Mouse (Mus musculus) midbrain, embryonic 12.5 days (tissue): ENCODE data around the gene Plek. TPM values are rescaled to one million over a fixed set of nuclear protein-coding genes. Genes with fewer than 3 reads are reported as not detected.
"Not testable (repeated sequence)": the region's sequence is repeated elsewhere in the genome, so short reads cannot be mapped to it uniquely, and the experiment has no call there.

ENCODE experiments used
- ATAC-seq: fragments of 200-750 bp; cut with Nextera tagmentation; 2 replicates; pipeline ENCODE4 v1.8.0; 2017; ENCODE audit warnings: low read depth, moderate TSS enrichment, moderate library complexity; ENCODE audit not compliant: low FRiP score
- H3K27ac ChIP-seq: fragments of 300-500 bp; sonication (generic); replicated peaks from 2 replicates; pipeline ENCODE4 v1.5.1; 2016; ENCODE audit warnings: mild to moderate bottlenecking
- H3K27me3 ChIP-seq: fragments of 300-500 bp; sonication (generic); 2 replicates; pipeline ENCODE4 v1.6.1; 2016; ENCODE audit warnings: mild to moderate bottlenecking
- H3K36me3 ChIP-seq: fragments of 300-500 bp; sonication (generic); 2 replicates; pipeline ENCODE4 v1.6.1; 2016
- H3K4me1 ChIP-seq: fragments of 300-500 bp; sonication (generic); 2 replicates; pipeline ENCODE4 v1.6.1; 2016
- H3K4me2 ChIP-seq: fragments of 300-500 bp; sonication (generic); replicated peaks from 2 replicates; pipeline ENCODE4 v1.6.1; 2016; ENCODE audit warnings: mild to moderate bottlenecking, moderate library complexity
- H3K4me3 ChIP-seq: fragments of 300-500 bp; sonication (generic); 2 replicates; pipeline ENCODE4 v1.5.1; 2016; ENCODE audit warnings: mild to moderate bottlenecking
- H3K9ac ChIP-seq: fragments of 300-500 bp; sonication (generic); replicated peaks from 2 replicates; pipeline ENCODE4 v1.6.1; 2016; ENCODE audit warnings: mild to moderate bottlenecking, moderate library complexity
- H3K9me3 ChIP-seq: fragments of 300-500 bp; sonication (generic); 2 replicates; pipeline ENCODE4 v1.6.1; 2016; ENCODE audit warnings: mild to moderate bottlenecking
- WGBS: fragments of 180-500 bp; shearing (Covaris S2); methylation state at CpG from one replicate; pipeline ENCODE4 v1.1.7; 2016; 5-methylcytosine and 5-hydroxymethylcytosine counted together
- polyA plus RNA-seq: library from polyadenylated mRNA; unstranded; fragments of >200 nt; fragmentation: Nextera tagmentation; extraction: Ambion mirVana; gene quantifications from 2 replicates; pipeline ENCODE4 v1.2.1, GENCODE M21; 2016

Gene Plek
- polyA plus RNA-seq, 1 experiment from 2014 or later: 3.9 TPM

GRCm38 (mm10) chr11:17019328-17019727 is 32.9 kb downstream of the Plek start:
- 83% methylated on average over 7 of the region's 7 CpGs for WGBS
- no peak for ATAC-seq
- Histone ChIP-seq H3K27ac (no peak overlapping the region), H3K4me2 (no peak overlapping the region), H3K4me3 (no peak overlapping the region), H3K9me3 (peaks cover 8% of the 10 kb centered on the region), H3K9ac (no peak overlapping the region), H3K36me3 (no peaks in the 10 kb centered on the region), H3K27me3 (no peaks in the 10 kb centered on the region), H3K4me1 (no peaks in the 10 kb centered on the region)

DNA sequence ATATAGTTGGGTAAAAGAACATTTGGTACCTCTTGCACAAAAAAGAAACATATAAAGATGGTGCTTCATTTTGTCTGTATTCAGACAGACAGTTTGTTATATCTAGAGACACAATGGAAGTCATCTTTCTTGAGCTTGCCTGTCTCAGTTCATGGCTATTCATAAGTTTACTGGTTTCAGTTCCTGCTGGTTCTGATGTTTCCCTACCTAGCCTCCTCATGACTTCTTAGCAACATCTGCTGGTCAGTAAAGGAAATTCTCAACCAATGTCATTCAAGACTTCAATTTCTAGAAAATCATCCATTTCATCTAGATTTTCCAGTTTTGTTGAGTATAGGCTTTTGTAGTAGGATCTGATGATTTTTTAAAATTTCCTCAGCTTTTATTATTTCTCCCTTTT is 39.2 kb downstream of the Plek start:
- no peak overlapping the region for H3K4me3 ChIP-seq
- H3K9ac ChIP-seq: no peak overlapping the region
- H3K27me3 ChIP-seq: no peaks in the 10 kb centered on the region
- no peak for ATAC-seq
- no peaks in the 10 kb centered on the region for H3K9me3 ChIP-seq
- H3K4me1 ChIP-seq: no peaks in the 10 kb centered on the region
- no peaks in the 10 kb centered on the region for H3K36me3 ChIP-seq
- no peak overlapping the region for H3K27ac ChIP-seq
- no peak overlapping the region for H3K4me2 ChIP-seq

DNA sequence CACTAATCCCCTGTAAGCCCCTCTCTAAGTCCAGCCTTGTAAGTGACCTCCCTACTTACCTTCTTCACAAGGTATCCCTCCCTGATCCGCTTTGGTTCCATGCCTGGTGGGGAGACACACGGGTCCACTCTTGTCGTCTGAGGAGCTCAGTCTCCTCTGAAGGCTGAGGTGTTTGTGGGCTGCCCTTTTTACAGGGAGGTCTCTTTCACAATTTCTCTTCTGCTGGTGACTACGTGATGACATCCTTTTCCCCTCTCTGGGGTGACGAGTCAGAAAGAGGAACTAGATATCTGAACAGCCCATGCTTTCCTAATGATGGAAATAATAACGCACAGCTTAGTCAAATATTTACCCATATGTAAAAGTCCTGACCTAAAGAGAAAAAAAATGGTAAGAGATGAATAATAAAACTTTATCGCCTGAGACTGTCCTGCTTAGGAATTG is 43.7 kb downstream of the Plek start:
- WGBS: 74% methylated on average over 7 of the region's 7 CpGs
- no peaks in the 10 kb centered on the region for H3K27me3 ChIP-seq
- no peaks in the 10 kb centered on the region for H3K9me3 ChIP-seq
- H3K4me3 ChIP-seq: no peak overlapping the region
- H3K4me2 ChIP-seq: no peak overlapping the region
- H3K9ac ChIP-seq: no peak overlapping the region
- ATAC-seq: no peak
- H3K36me3 ChIP-seq: no peaks in the 10 kb centered on the region
- H3K4me1 ChIP-seq: no peaks in the 10 kb centered on the region
- H3K27ac ChIP-seq: no peak overlapping the region

- H3K4me2 ChIP-seq: no peak overlapping the region
- WGBS: 95% methylated on average over 5 of the region's 5 CpGs
- no peaks in the 10 kb centered on the region for H3K36me3 ChIP-seq
- H3K27ac ChIP-seq: no peak overlapping the region
- H3K4me3 ChIP-seq: no peak overlapping the region
- no peaks in the 10 kb centered on the region for H3K9me3 ChIP-seq
- no peak overlapping the region for H3K9ac ChIP-seq
- H3K4me1 ChIP-seq: no peaks in the 10 kb centered on the region
- no peak for ATAC-seq
- H3K27me3 ChIP-seq: no peaks in the 10 kb centered on the region
Measured at GRCm38 (mm10) chr11:17007517-17008173, 44.5 kb downstream of the Plek start.

DNA sequence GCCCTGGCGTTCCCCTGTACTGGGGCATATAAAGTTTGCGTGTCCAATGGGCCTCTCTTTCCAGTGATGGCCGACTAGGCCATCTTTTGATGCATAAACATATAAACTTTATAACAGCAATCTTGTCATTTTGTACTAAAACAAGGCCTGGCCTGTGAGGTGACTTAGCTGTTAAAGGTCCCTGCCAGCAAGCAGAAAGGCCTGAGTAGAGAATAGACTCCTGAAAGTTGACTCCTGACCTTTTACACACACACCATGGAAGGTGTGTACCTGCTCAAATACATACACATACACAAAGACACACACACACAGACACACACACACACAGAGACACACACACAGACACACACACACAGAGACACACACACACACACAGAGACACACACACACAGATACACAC is 45.7 kb downstream of the Plek start:
- not testable (repeated sequence) for H3K9ac ChIP-seq, H3K4me3 ChIP-seq, ATAC-seq, H3K4me1 ChIP-seq, H3K36me3 ChIP-seq, H3K27me3 ChIP-seq, H3K4me2 ChIP-seq, H3K9me3 ChIP-seq, H3K27ac ChIP-seq
- WGBS: 89% methylated on average over 3 of the region's 3 CpGs

GRCm38 (mm10) chr11:17004899-17005846 is 47.0 kb downstream of the Plek start:
- no peaks in the 10 kb centered on the region for H3K4me1 ChIP-seq
- H3K36me3 ChIP-seq: no peaks in the 10 kb centered on the region
- no peak overlapping the region for H3K9ac ChIP-seq
- H3K9me3 ChIP-seq: no peaks in the 10 kb centered on the region
- H3K27ac ChIP-seq: no peak overlapping the region
- ATAC-seq: no peak
- no peaks in the 10 kb centered on the region for H3K27me3 ChIP-seq
- WGBS: 88% methylated on average over 4 of the region's 4 CpGs
- no peak overlapping the region for H3K4me2 ChIP-seq
- H3K4me3 ChIP-seq: no peak overlapping the region

- Histone ChIP-seq H3K4me2 (no peak overlapping the region), H3K9ac (no peak overlapping the region), H3K27me3 (no peaks in the 10 kb centered on the region), H3K9me3 (no peaks in the 10 kb centered on the region), H3K27ac (no peak overlapping the region), H3K4me1 (no peaks in the 10 kb centered on the region), H3K36me3 (no peaks in the 10 kb centered on the region), H3K4me3 (no peak overlapping the region)
- WGBS: 82% methylated on average over 3 of the region's 3 CpGs
- no peak for ATAC-seq
Measured at GRCm38 (mm10) chr11:17003757-17004156, 48.4 kb downstream of the Plek start.

DNA sequence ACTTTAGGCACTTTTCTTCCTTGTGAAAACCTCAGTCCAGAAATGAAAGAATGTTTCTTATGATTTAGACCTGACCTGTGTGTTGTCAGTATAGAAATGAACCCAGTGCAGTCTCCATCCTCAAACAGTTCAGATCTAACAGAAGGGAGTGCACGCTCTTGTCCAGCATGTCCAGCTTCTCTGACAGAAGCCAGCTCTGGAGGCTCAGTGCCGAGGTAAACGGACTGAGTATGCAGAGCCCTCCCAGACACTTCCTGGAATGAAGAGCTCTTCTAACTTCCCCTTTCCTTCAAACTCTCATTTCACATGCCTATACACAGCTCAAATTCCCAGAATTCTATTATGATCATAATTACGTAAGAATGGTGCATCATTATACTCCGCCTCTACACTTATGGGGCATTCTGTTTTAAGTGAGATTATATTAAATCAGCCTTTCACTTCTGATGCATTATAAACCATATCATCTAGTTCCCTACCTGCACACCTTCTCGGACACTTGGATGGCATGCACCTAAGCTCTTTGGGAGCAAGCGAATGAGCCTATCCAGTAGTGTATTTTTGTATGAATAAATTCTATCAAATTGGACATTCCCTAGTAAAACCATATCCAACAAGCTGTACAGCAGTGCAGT is 49.3 kb downstream of the Plek start:
- ATAC-seq: no peak
- no peaks in the 10 kb centered on the region for H3K9me3 ChIP-seq
- no peaks in the 10 kb centered on the region for H3K27me3 ChIP-seq
- WGBS: 87% methylated on average over 7 of the region's 7 CpGs
- H3K36me3 ChIP-seq: no peaks in the 10 kb centered on the region
- H3K9ac ChIP-seq: no peak overlapping the region
- no peaks in the 10 kb centered on the region for H3K4me1 ChIP-seq
- H3K4me3 ChIP-seq: no peak overlapping the region
- H3K4me2 ChIP-seq: no peak overlapping the region
- no peak overlapping the region for H3K27ac ChIP-seq

DNA sequence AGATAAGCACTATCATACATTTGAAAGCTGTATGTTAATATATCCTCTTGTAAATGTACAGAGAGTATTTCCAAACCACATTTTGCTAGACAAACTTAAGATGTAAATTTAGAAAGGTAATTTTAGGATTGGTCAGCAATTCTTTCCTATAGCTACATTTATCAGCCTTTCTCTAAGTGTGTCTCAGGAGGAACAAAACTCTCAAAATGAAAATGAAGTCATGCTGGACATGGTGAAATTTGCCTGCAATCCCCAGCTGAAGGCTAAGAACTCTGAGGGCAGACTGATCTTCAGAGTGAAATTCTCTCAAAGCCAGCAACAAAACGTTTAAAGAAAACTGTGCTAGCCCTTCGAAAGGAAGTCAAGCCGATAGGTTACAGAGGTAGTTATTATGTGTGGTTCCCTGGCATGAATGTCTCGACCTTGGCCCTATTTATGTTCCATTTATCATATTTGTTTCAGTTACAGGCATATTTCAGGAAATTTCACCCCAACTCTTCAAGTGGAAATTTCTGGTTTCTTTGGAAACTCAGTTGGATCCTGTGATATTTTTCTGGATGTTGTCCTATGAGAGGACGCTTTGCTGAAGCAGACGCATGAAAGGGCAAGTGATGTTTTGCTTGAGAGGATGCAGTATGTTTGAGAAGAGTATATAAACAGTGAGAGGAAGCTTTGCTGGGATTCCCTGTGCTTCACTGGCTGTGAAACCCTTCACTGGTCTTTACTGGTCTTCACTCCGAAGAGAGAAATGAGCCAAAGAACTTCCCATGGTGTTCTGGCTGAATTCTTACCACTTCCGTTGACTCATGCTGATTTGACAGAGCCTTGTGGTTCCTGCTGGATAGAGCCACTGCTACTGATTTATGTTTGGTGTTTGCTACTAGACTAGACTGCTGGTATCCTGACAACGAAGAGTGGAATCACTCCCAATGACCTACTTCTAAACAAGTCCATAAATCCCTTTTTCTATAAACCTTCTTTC is 51.5 kb downstream of the Plek start:
- 81% methylated on average over 9 of the region's 9 CpGs for WGBS
- no peaks in the 10 kb centered on the region for H3K36me3 ChIP-seq
- no peaks in the 10 kb centered on the region for H3K27me3 ChIP-seq
- no peak for ATAC-seq
- no peaks in the 10 kb centered on the region for H3K4me1 ChIP-seq
- no peak overlapping the region for H3K9ac ChIP-seq
- H3K4me3 ChIP-seq: no peak overlapping the region
- H3K27ac ChIP-seq: no peak overlapping the region
- H3K4me2 ChIP-seq: no peak overlapping the region
- no peaks in the 10 kb centered on the region for H3K9me3 ChIP-seq

GRCm38 (mm10) chr11:16999933-17000332 is 52.2 kb downstream of the Plek start:
- H3K27ac ChIP-seq: no peak overlapping the region

DNA sequence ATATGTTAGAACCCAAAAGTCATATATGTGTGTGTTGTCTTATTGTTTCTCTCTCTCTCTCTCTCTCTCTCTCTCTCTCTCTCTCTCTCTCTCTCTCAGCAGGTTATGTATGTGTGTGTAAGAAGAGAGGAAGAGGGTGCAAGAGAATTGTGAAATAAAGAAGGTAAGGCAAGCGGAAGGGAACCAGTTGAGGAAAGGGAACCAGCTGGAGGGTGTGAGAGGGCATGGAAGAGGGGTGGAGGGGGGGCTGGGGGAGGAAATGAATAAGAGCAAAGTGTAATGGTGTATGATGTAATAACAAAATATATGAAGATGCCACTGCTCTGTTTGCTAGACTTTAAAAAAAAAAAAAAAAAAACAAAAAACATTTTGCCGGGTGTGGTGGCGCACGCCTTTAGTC is 52.8 kb downstream of the Plek start:
- Histone ChIP-seq H3K4me1 (no peaks in the 10 kb centered on the region), H3K36me3 (no peaks in the 10 kb centered on the region), H3K27ac (no peak overlapping the region), H3K9ac (no peak overlapping the region), H3K4me2 (no peak overlapping the region), H3K27me3 (no peaks in the 10 kb centered on the region), H3K9me3 (no peaks in the 10 kb centered on the region), H3K4me3 (no peak overlapping the region)
- no peak for ATAC-seq
- 95% methylated on average over 4 of the region's 4 CpGs for WGBS

More at GRCm38 (mm10) chr11:16999933-17000332, 52.2 kb downstream of the Plek start:
- Histone ChIP-seq H3K27me3 (no peaks in the 10 kb centered on the region), H3K4me3 (no peak overlapping the region), H3K4me2 (no peak overlapping the region), H3K9me3 (no peaks in the 10 kb centered on the region), H3K9ac (no peak overlapping the region), H3K4me1 (no peaks in the 10 kb centered on the region), H3K36me3 (no peaks in the 10 kb centered on the region)
- ATAC-seq: no peak
